Mouse (Mus musculus) mesoderm, embryonic 11.5 days (tissue): Measurements from ENCODE around the gene Rph3al.

Experiments
- DNase-seq: peaks from one replicate; pipeline ENCODE4 v3.0.0-alpha.2; 2012; ENCODE audit warnings: low read depth, low spot score

Gene Rph3al

GRCm38 (mm10) chr11:75907406-75907805 lies 30.8 kb downstream of the Rph3al start:
- DNase-seq: no peak

DNA sequence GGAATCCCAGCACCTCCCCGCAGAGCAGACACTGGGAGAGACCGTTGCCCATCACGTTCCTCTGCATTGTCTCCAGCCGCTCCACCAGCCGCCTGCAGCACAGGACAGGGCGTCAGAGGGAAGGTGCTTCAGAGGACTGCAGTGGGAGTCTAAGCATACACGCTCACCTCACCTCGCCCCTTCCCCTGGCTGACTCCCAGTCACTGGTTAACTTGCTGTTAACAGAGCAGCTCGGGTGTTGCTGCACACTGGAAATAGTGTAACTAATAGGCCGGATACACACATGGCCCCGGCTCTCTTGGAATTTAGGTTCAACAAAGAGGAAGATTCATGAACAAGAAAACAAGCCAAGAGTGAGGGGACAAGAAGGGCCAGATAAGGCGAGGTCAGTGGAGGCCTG lies 31.7 kb downstream of the Rph3al start:
- DNase-seq: no peak

GRCm38 (mm10) chr11:75904982-75905381 lies 33.2 kb downstream of the Rph3al start:
- no peak for DNase-seq

GRCm38 (mm10) chr11:75904501-75904900 lies 33.7 kb downstream of the Rph3al start:
- DNase-seq: peak; percentile 50

DNA sequence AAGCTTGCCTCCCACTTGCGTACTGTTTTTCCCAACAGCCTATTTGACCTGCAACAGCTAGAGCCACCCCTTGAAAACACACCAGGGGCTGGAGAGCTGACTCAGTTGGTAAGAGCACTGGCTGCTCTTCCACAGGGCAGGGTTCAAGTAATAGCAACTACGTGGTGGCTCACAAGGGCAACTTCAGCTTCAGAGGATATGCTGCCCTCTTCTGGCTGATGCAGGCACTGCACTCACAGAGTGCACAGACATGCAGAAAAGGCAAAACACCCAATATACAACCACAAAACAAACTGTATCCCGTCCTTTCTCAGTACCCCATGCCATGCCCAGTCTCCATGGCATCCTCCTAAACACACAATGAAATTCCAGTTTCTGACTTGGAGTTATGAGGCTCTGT lies 34.7 kb downstream of the Rph3al start:
- DNase-seq: peak; percentile 39

DNA sequence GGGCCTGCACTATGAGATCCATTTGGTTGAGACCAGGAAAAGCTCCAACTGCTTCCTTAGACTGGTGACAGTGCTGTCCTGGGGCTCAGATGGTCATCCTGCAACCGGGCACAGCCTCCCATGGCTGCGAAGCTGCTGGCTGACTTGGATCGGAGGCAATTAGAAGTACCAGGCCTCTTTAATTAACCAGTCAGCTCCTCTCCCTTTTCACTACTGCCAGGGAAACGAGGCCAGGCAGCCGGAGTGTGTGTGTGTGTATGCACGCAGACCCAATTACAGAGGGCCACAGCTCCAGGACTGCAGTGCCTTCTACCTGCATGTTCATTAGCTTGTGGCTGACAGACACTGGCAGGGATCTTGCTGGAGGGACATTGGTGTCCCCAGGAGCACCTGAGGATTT lies 36.9 kb downstream of the Rph3al start:
- DNase-seq: no peak

DNA sequence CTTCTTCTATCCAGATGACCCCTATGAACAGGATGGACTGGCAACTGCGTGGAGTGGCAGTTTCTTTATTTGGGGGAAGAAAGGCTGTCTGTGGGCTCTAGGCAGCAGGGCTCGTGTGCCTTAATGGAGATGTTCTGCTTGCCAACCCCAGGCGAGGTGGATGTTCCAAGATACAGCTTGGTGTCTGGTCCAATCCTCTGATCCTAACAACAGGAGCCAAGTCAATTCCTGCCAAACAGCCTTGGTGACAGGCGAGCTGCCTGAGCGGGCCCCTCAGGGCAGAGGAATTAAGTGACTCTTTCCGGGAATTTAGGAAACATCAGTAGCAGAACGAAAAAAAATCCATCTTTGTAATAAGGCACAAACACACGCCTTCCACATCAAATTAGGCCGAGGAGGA lies 38.6 kb downstream of the Rph3al start:
- DNase-seq: no peak

GRCm38 (mm10) chr11:75898532-75898931 lies 39.7 kb downstream of the Rph3al start:
- no peak for DNase-seq

DNA sequence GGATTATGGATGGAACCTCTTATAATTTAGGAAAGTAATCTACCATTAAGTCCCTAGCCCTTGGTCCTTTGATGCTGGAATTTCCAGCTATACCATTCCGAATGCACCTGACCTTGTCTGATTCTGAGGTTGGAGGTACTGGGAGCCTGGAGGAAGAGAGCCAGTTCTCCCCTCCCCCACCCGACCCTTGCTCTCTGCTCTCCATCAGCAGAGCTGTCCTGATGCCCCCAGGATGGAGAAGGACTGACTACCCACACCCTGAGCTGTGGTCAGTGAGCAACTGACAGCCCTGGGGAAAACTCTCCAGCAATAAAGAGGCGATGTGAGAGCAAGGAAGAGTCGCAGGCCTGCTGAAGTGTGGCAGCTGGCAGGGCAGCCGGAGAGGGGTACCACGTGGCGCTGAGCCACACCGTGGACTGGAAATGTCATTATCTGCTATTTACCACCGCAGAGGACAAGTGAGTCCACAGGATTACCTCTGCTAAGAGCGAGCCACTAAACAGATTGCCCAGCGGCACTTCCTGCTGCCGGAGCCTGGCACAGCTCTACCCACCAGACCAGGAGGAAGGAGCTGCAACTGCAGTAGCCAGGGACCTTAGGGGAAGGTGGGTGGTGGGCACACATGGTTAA lies 43.3 kb downstream of the Rph3al start:
- no peak for DNase-seq

DNA sequence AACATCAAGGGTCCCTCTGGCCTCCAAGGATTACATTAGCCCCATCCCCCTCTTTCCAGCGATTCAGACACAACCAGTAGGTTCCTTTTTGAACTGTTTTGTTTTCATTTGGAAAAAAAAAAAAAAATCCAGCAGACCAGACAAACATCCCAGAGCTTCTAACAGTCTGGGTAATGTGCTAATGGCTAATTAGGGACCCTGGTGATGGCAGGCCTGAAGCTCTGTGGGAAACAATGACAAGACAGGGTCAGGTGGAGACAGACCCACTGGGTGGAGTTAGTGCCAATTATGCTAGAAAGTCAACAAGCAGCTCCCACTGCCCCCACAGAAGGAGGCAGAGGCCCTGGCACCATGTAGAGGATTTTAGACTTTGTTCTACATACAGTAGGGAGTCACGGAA lies 44.3 kb downstream of the Rph3al start:
- DNase-seq: no peak

DNA sequence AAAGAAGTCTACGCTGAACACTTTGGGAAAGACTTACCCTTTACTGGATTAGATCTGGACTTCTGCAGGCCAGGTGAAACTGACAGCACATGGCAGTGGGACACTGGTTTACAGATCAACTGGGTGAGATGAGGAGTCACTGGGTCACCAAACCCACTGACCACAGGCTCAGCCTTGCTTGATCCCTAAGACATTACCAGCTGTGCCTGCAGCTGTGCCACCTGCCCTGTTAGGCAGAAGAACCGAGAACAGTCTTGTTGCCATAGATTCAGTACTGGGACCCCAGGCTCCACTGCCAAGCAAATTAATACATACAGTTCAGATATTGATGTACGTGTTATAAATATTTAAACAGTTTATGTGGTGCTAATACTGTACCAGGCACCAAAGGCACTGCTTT lies 50.9 kb downstream of the Rph3al start:
- DNase-seq: no peak

DNA sequence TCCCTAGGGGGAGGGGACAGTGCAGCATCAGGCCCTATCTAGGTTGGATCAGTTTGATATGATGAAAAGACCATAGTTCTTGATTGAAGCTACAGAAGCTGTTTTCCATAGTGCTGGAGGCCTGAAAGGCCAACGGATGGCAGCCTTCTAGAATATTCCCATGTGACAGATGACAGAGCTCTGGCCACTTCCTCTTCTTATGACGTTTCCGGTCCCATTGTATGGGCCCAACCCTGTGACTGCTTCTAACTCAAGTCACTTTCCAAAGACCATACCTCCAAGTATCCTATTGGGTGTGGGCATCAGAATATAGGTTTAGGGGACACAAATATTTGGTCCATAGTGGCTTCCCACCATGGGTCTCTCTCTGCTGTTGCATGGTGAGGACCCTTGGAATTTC lies 57.0 kb downstream of the Rph3al start:
- no peak for DNase-seq

DNA sequence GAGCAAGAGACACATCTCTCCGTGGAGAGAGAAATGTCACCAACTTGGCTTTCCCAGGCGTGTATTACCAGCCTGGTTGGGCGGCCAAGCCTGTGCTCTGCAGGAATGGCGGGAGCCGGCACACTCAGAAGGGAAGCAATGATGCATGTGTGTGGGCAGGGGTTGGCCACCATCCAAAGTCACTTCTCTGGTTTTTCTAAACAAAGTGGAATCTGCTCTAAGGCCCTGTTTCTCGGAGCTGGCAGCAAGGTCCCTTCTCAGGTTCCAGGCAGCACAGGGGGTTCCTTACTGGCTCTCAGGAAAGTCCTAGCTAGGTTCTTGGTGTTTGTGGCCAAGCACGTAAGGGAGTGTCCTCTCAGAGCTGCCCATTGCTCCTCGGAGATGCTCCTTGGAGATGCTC lies 58.2 kb downstream of the Rph3al start:
- DNase-seq: no peak

DNA sequence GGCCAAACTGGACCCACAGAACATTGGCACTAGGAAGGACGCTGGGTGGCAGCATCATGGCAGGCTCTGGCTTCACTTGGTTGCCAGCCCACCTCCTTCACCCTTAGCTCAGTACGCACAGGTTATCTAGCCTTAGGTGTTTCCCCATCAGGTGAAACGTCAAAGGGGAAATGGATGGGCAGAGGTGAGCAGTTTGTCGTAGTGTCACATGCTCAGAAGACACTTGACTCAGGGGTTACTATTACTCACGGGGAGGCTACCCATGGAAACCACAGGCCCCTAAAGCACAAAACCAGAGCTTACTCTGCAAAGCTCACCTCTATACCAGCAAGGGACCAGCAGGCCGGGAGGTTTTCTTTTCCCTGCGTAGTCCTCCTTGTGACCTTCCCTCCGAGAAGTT lies 59.8 kb downstream of the Rph3al start:
- no peak for DNase-seq

DNA sequence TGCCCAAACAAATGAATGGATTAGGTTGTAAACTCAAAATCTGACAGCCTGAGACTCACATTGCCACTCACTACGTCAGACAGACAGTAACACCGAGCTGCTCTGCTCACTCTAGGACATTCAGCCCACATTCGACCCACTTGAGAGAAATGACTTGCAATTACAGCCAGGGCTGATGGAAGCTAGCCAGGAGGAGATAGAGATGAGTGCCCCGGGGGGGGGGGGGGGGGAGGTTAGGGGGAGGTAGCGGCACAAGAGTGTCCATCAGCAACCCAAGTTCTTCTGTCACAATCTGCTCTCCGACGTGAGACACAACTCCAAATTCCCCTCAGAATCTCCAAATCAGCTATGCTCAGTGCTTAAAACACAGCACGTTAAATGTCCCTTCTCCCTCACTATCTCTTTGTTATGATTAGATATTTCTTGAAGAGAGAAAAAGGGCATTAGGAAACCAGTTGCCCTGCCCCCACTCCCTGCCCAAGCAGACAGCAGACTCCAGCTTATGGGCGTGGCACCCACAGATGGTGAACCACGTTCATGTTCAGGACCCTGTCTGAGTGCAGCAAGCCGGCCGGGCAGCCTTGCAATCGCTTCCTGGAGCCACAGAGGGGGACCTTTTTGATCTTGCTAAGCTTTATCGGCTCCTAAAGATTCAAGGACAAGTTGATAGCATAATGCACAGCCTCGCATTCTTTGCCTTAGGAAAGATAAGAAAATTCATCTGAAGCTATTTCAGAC lies 62.0 kb downstream of the Rph3al start:
- DNase-seq: no peak

DNA sequence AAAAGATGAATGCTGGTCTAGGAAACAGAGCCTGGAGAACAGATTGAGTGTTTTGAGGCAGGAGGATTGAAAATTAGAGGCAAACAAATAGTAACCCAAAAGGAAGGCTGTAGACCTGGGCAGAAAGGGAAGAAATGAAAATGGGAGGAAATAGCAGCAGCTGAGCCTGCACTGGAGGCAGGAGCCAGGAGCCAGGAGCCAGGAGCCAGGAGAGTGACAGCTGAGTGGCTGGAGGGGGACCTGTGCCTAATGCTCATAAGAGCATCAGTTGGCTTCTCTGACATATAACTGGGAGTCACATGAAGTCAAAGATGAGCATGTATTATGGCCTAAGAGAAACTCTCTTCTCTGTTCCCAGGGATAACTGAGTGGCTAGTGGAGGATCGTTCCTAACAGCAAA lies 66.5 kb downstream of the Rph3al start:
- no peak for DNase-seq

DNA sequence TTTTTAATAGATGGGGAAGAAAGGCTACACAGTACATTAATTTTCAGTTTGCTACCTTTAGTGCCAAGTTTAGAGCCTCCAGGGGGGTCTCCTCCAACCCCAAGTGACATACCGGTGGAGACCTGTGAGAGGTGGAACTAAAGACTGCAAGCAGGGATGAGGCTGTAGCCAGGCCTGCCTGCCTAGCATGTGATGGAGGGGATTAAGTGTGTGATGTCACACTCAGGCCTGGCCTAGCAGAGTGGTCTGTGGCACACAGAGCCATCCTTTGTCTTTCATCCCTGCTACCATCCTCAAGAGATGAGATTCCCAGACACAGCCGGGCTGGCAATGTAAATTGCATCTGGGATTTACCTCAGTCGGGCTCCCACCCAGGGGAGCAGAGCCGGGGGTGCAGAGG lies 67.3 kb downstream of the Rph3al start:
- no peak for DNase-seq

DNA sequence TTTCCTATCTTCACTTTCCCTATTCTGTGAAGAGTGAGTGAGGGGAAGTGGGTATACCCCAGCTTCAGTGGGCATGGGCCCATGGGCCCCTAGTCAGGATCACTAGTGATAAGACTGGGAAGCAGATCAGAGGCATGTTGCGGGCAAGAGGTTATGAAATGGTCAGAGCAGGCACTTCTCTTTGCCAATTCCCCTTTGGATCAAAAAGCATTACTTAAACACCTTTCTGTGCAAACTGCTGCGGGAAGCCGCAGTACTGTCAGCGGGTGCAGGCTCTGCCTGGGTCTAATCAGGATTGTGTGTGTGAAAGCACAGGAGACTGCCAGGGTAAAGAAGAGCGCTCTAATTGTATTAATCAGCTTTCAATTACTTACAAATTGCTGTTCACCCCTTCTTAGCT lies 67.8 kb downstream of the Rph3al start:
- no peak for DNase-seq

DNA sequence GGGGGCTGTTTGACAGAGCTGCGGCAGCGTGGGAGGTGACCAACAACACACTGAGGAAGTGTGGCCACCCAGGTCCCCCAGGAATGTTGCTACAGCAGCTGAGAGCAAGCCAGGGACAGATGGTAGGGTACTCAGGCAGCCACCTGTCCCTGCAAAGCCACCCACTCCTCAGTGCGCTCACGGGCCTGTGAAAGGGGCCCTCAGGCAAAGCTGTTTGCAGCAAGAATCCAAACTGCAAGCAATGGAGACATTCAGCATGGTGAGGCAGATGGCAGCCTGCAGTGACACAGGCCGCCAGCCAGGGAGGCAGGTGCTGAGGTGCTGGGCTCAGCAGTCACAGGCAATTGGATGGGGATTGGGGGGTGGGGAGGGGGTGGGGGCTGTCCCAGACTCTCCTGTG lies 68.3 kb downstream of the Rph3al start:
- DNase-seq: peak; percentile 23

DNA sequence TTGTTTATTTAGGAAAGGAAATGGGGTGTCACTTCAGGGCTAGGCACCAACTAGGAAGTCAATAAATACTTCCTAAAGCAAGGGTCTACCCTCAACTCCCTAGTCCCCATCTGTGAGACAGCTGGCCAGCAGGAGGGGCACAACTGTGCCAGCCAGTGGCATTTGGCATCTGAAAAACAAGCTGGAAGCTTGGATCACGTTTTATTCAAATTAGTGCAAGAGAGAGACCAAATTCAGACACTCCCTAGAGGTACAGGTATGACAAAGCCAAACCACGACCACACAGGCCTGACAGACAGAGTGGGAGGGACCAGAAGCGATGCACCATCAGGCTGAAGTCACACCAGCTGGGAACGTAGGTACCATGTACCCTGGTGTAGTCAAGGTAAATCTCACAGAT lies 71.4 kb downstream of the Rph3al start:
- no peak for DNase-seq

DNA sequence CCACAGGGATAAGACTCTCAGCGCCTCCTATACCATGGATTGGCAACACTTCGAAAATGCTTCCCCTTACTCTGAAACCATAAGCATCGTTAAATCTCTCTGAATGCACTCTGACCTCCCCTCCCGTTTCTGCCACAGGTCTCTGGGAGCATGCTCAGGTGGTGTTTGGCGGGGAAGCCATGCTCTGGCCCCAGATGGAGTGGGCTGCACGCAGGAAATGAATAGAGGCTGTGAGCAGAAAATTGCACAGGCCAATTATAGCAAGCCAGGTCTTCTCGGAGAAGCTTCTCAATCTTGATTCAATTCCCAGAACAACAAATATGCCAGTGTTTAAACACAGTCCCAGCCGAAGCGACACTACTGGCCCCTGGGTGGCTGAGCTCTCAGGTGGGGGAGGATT lies 72.4 kb downstream of the Rph3al start:
- DNase-seq: no peak

GRCm38 (mm10) chr11:75865253-75865619 lies 73.0 kb downstream of the Rph3al start:
- no peak for DNase-seq

DNA sequence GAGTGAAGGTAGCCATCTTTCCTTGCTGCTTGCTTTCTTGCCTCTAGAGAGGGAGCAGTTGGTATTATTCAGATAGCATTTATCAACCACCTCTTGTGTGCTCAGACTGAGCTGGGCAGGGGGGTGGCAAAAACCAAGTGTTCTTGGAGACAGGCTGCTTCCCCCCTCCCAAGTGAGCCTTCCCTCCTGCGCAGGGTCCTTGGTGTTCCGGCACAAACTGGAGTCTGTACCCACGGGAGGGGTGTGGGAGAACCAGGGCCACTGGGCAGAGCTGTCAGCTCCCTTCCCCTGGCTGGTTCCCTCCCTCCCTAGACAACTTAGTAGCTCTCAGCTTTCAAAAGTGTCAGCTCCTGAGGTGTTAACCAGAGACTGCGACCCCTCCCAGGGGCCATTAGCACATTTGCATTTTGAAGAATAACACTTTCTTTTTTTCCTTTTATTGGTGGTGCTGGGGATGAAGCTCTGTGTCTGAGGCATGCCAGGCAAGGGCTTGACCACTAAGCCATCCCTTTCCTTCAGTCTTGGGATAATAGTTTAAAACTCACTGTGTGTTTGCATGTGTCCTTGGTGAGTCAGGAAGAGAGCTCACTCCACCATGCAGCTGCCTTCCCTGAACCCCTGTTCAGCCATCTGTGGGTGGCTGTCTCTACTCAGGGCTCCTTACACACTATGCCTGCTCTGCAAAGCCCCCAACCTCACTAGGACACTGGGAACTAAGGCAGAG lies 73.5 kb downstream of the Rph3al start:
- no peak for DNase-seq
